Mouse (Mus musculus): Measurements from ENCODE around the gene Ankfn1.

Ankfn1 gene

GRCm38 (mm10) chr11:89370373-89370772 is 407.1 kb downstream of the Ankfn1 start:
- in situ Hi-C loops (cut with MboI, MseI), result no loop called here

- in situ Hi-C loops (cut with MboI, MseI), result no loop called here
Measured at GRCm38 (mm10) chr11:89363981-89364380, 413.5 kb downstream of the Ankfn1 start.

- in situ Hi-C loops (cut with MboI, MseI), result no loop called here
Measured at GRCm38 (mm10) chr11:89360895-89361294, 416.6 kb downstream of the Ankfn1 start.

- in situ Hi-C loops (cut with MboI, MseI), result no loop called here
Measured at GRCm38 (mm10) chr11:89358546-89358945, 418.9 kb downstream of the Ankfn1 start.

GRCm38 (mm10) chr11:89356479-89356878 is 421.0 kb downstream of the Ankfn1 start:
- in situ Hi-C loops (cut with MboI, MseI), result no loop called here

GRCm38 (mm10) chr11:89356018-89356417 is 421.4 kb downstream of the Ankfn1 start:
- in situ Hi-C loops (cut with MboI, MseI), result no loop called here

GRCm38 (mm10) chr11:89340238-89340637 is 437.2 kb downstream of the Ankfn1 start:
- in situ Hi-C loops (cut with MboI, MseI), result loop anchor here (10.0 kb wide), 1 partner anchor 1015 kb away; no protein-coding TSS in a partner anchor

All from T-helper 2 cell (primary cell).